Mouse (Mus musculus): ENCODE measurements around the gene Sez6. TPM values are rescaled to one million over a fixed set of nuclear protein-coding genes. Genes with fewer than 3 reads are reported as not detected.

Gene Sez6
- polyA plus RNA-seq, 1 experiment from 2014 or later: 0.34 TPM

- no peak overlapping the region for H3K27ac ChIP-seq (ENCODE audit: low read length)
- no peaks in the 10 kb centered on the region for H3K9me3 ChIP-seq (ENCODE audit: control insufficient read depth, low read length)
- no peak overlapping the region for H3K9ac ChIP-seq (ENCODE audit: low read length)
- 7% methylated on average over 4 of the region's 4 CpGs for WGBS
- H3K4me1 ChIP-seq (replicated peaks; ENCODE audit: control insufficient read depth, insufficient read depth, low read length): peaks cover 6% of the 10 kb centered on the region
- H3K36me3 ChIP-seq (ENCODE audit: control insufficient read depth, insufficient read depth, low read length): no peaks in the 10 kb centered on the region
- no peak overlapping the region for H3K4me2 ChIP-seq (ENCODE audit: low read depth, low read length)
- ATAC-seq (ENCODE audit: low read depth): no peak
- peaks cover 61% of the 10 kb centered on the region for H3K27me3 ChIP-seq (ENCODE audit: control insufficient read depth, insufficient read depth, low read depth, low read length)
- H3K4me3 ChIP-seq (ENCODE audit: low read length): no peak overlapping the region
Measured at GRCm38 (mm10) chr11:77934111-77934521, 3.5 kb downstream of the Sez6 start.

- 46% methylated on average over 5 of the region's 5 CpGs for WGBS
- ATAC-seq (ENCODE audit: low read depth): no peak
- H3K9me3 ChIP-seq (ENCODE audit: control insufficient read depth, low read length): no peaks in the 10 kb centered on the region
- H3K4me2 ChIP-seq (ENCODE audit: low read depth, low read length): no peak overlapping the region
- H3K4me3 ChIP-seq (ENCODE audit: low read length): no peak overlapping the region
- H3K27ac ChIP-seq (ENCODE audit: low read length): no peak overlapping the region
- peaks cover 61% of the 10 kb centered on the region for H3K27me3 ChIP-seq (ENCODE audit: control insufficient read depth, insufficient read depth, low read depth, low read length)
- H3K9ac ChIP-seq (ENCODE audit: low read length): no peak overlapping the region
- no peaks in the 10 kb centered on the region for H3K36me3 ChIP-seq (ENCODE audit: control insufficient read depth, insufficient read depth, low read length)
- peaks cover 6% of the 10 kb centered on the region for H3K4me1 ChIP-seq (replicated peaks; ENCODE audit: control insufficient read depth, insufficient read depth, low read length)
Measured at GRCm38 (mm10) chr11:77934568-77935311, 4.1 kb downstream of the Sez6 start.

- H3K4me2 ChIP-seq (ENCODE audit: low read depth, low read length): no peak overlapping the region
- no peaks in the 10 kb centered on the region for H3K9me3 ChIP-seq (ENCODE audit: control insufficient read depth, low read length)
- H3K27ac ChIP-seq (ENCODE audit: low read length): no peak overlapping the region
- ATAC-seq (ENCODE audit: low read depth): no peak
- H3K9ac ChIP-seq (ENCODE audit: low read length): no peak overlapping the region
- H3K27me3 ChIP-seq (ENCODE audit: control insufficient read depth, insufficient read depth, low read depth, low read length): peaks cover 46% of the 10 kb centered on the region
- H3K4me1 ChIP-seq (replicated peaks; ENCODE audit: control insufficient read depth, insufficient read depth, low read length): no peaks in the 10 kb centered on the region
- no peaks in the 10 kb centered on the region for H3K36me3 ChIP-seq (ENCODE audit: control insufficient read depth, insufficient read depth, low read length)
- 7% methylated on average over 8 of the region's 8 CpGs for WGBS
- no peak overlapping the region for H3K4me3 ChIP-seq (ENCODE audit: low read length)
Measured at GRCm38 (mm10) chr11:77936846-77937245, 6.2 kb downstream of the Sez6 start.

- 13% methylated on average over 4 of the region's 4 CpGs for WGBS
- Histone ChIP-seq H3K4me2 (ENCODE audit: low read depth, low read length) (no peak overlapping the region), H3K27ac (ENCODE audit: low read length) (no peak overlapping the region), H3K27me3 (ENCODE audit: control insufficient read depth, insufficient read depth, low read depth, low read length) (peaks cover 36% of the 10 kb centered on the region), H3K4me1 (replicated peaks; ENCODE audit: control insufficient read depth, insufficient read depth, low read length) (no peaks in the 10 kb centered on the region), H3K9ac (ENCODE audit: low read length) (no peak overlapping the region), H3K36me3 (ENCODE audit: control insufficient read depth, insufficient read depth, low read length) (no peaks in the 10 kb centered on the region), H3K9me3 (ENCODE audit: control insufficient read depth, low read length) (no peaks in the 10 kb centered on the region), H3K4me3 (ENCODE audit: low read length) (no peak overlapping the region)
- no peak for ATAC-seq (ENCODE audit: low read depth)
Measured at GRCm38 (mm10) chr11:77937649-77938410, 7.2 kb downstream of the Sez6 start.

- WGBS: 16% methylated on average over 5 of the region's 5 CpGs
Measured at GRCm38 (mm10) chr11:77942230-77942629, 11.6 kb downstream of the Sez6 start.

GRCm38 (mm10) chr11:77947860-77948259 lies 17.3 kb downstream of the Sez6 start:
- WGBS: 7% methylated on average over 9 of the region's 9 CpGs
- no peaks in the 10 kb centered on the region for H3K9me3 ChIP-seq (ENCODE audit: control insufficient read depth, low read length)
- H3K9ac ChIP-seq (ENCODE audit: low read length): no peak overlapping the region
- 0 out of 2 replicates have a peak, but pooled peaks have one; percentile 17 for ATAC-seq (ENCODE audit: low read depth)
- H3K27me3 ChIP-seq (ENCODE audit: control insufficient read depth, insufficient read depth, low read depth, low read length): no peaks in the 10 kb centered on the region
- no peaks in the 10 kb centered on the region for H3K4me1 ChIP-seq (replicated peaks; ENCODE audit: control insufficient read depth, insufficient read depth, low read length)
- H3K36me3 ChIP-seq (ENCODE audit: control insufficient read depth, insufficient read depth, low read length): no peaks in the 10 kb centered on the region
- H3K27ac ChIP-seq (ENCODE audit: low read length): no peak overlapping the region
- H3K4me2 ChIP-seq (ENCODE audit: low read depth, low read length): no peak overlapping the region
- no peak overlapping the region for H3K4me3 ChIP-seq (ENCODE audit: low read length)

More at GRCm38 (mm10) chr11:77942230-77942629, 11.6 kb downstream of the Sez6 start:
- Histone ChIP-seq H3K27ac (ENCODE audit: low read length) (no peak overlapping the region), H3K36me3 (ENCODE audit: control insufficient read depth, insufficient read depth, low read length) (no peaks in the 10 kb centered on the region), H3K4me1 (replicated peaks; ENCODE audit: control insufficient read depth, insufficient read depth, low read length) (no peaks in the 10 kb centered on the region), H3K9me3 (ENCODE audit: control insufficient read depth, low read length) (no peaks in the 10 kb centered on the region), H3K9ac (ENCODE audit: low read length) (no peak overlapping the region), H3K4me3 (ENCODE audit: low read length) (no peak overlapping the region), H3K27me3 (ENCODE audit: control insufficient read depth, insufficient read depth, low read depth, low read length) (no peaks in the 10 kb centered on the region; the same call in 1 of the 2 replicates), H3K4me2 (ENCODE audit: low read depth, low read length) (no peak overlapping the region)
- ATAC-seq (ENCODE audit: low read depth): no peak

GRCm38 (mm10) chr11:77950125-77950685 lies 19.6 kb downstream of the Sez6 start:
- Histone ChIP-seq H3K36me3 (ENCODE audit: control insufficient read depth, insufficient read depth, low read length) (no peaks in the 10 kb centered on the region), H3K4me1 (replicated peaks; ENCODE audit: control insufficient read depth, insufficient read depth, low read length) (no peaks in the 10 kb centered on the region), H3K27me3 (ENCODE audit: control insufficient read depth, insufficient read depth, low read depth, low read length) (peaks cover 2% of the 10 kb centered on the region; the same call in 1 of the 2 replicates), H3K9me3 (ENCODE audit: control insufficient read depth, low read length) (no peaks in the 10 kb centered on the region), H3K9ac (ENCODE audit: low read length) (no peak overlapping the region), H3K27ac (ENCODE audit: low read length) (no peak overlapping the region), H3K4me3 (ENCODE audit: low read length) (no peak overlapping the region), H3K4me2 (ENCODE audit: low read depth, low read length) (no peak overlapping the region)
- no peak for ATAC-seq (ENCODE audit: low read depth)
- 18% methylated on average over 12 of the region's 12 CpGs for WGBS

- Histone ChIP-seq H3K27me3 (ENCODE audit: control insufficient read depth, insufficient read depth, low read depth, low read length) (peaks cover 2% of the 10 kb centered on the region; the same call in 1 of the 2 replicates), H3K27ac (ENCODE audit: low read length) (no peak overlapping the region), H3K9me3 (ENCODE audit: control insufficient read depth, low read length) (no peaks in the 10 kb centered on the region), H3K36me3 (ENCODE audit: control insufficient read depth, insufficient read depth, low read length) (no peaks in the 10 kb centered on the region), H3K4me3 (ENCODE audit: low read length) (no peak overlapping the region), H3K9ac (ENCODE audit: low read length) (no peak overlapping the region), H3K4me2 (ENCODE audit: low read depth, low read length) (no peak overlapping the region), H3K4me1 (replicated peaks; ENCODE audit: control insufficient read depth, insufficient read depth, low read length) (no peaks in the 10 kb centered on the region)
- ATAC-seq (ENCODE audit: low read depth): no peak
- 54% methylated on average over 5 of the region's 5 CpGs for WGBS
Measured at GRCm38 (mm10) chr11:77950797-77951228, 20.2 kb downstream of the Sez6 start.

- Histone ChIP-seq H3K36me3 (ENCODE audit: control insufficient read depth, insufficient read depth, low read length) (no peaks in the 10 kb centered on the region), H3K4me2 (ENCODE audit: low read depth, low read length) (no peak overlapping the region), H3K27me3 (ENCODE audit: control insufficient read depth, insufficient read depth, low read depth, low read length) (peaks cover 2% of the 10 kb centered on the region; the same call in 1 of the 2 replicates), H3K4me3 (ENCODE audit: low read length) (no peak overlapping the region), H3K9ac (ENCODE audit: low read length) (no peak overlapping the region), H3K9me3 (ENCODE audit: control insufficient read depth, low read length) (no peaks in the 10 kb centered on the region), H3K27ac (ENCODE audit: low read length) (no peak overlapping the region), H3K4me1 (replicated peaks; ENCODE audit: control insufficient read depth, insufficient read depth, low read length) (no peaks in the 10 kb centered on the region)
- 0 out of 2 replicates have a peak, but pooled peaks have one; percentile 26 for ATAC-seq (ENCODE audit: low read depth)
- 31% methylated on average over 9 of the region's 9 CpGs for WGBS
Measured at GRCm38 (mm10) chr11:77953671-77954070, 23.1 kb downstream of the Sez6 start.
